Mouse (Mus musculus) limb, embryonic 14.5 days (tissue): ENCODE results near the gene Pou2af1. TPM values are rescaled to one million over a fixed set of nuclear protein-coding genes. Genes with fewer than 3 reads are reported as not detected.

ENCODE experiments used
- ATAC-seq: fragments of 200-750 bp; cut with Nextera tagmentation; 2 replicates; pipeline ENCODE4 v1.8.0; 2017; ENCODE audit warnings: low read depth, moderate number of reproducible peaks, moderate TSS enrichment; ENCODE audit not compliant: low FRiP score
- DNase-seq: peaks from one replicate; pipeline ENCODE4 v3.0.0-alpha.2; 2015; ENCODE audit warnings: low spot score
- H3K27ac ChIP-seq: fragments of 300-500 bp; sonication (generic); replicated peaks from 2 replicates; pipeline ENCODE4 v1.5.1; 2014; ENCODE audit warnings: low read depth, mild to moderate bottlenecking, low read length, moderate library complexity, mixed read lengths
- H3K27me3 ChIP-seq: fragments of 300-500 bp; sonication (generic); 2 replicates; pipeline ENCODE4 v1.6.1; 2014; ENCODE audit warnings: low read length, mixed read lengths; ENCODE audit not compliant: control insufficient read depth, insufficient read depth
- H3K36me3 ChIP-seq: fragments of 300-500 bp; sonication (generic); 2 replicates; pipeline ENCODE4 v1.6.1; 2014; ENCODE audit warnings: mild to moderate bottlenecking, low read length, moderate library complexity, mixed read lengths; ENCODE audit not compliant: control insufficient read depth, insufficient read depth
- H3K4me1 ChIP-seq: fragments of 300-500 bp; sonication (generic); 2 replicates; pipeline ENCODE4 v1.6.1; 2014; ENCODE audit warnings: antibody characterized with exemption, low read length, mixed read lengths; ENCODE audit not compliant: control insufficient read depth, insufficient read depth
- H3K4me2 ChIP-seq: fragments of 300-500 bp; sonication (generic); replicated peaks from 2 replicates; pipeline ENCODE4 v1.6.1; 2014; ENCODE audit warnings: low read depth, mild to moderate bottlenecking, low read length, moderate library complexity; ENCODE audit not compliant: severe bottlenecking
- H3K4me3 ChIP-seq: fragments of 300-500 bp; sonication (generic); replicated peaks from 2 replicates; pipeline ENCODE4 v1.5.1; 2014; ENCODE audit warnings: low read length
- H3K9ac ChIP-seq: fragments of 300-500 bp; sonication (generic); 2 replicates; pipeline ENCODE4 v1.6.1; 2014; ENCODE audit warnings: mild to moderate bottlenecking, low read depth, low read length, moderate library complexity; ENCODE audit not compliant: severe bottlenecking
- H3K9me3 ChIP-seq: fragments of 300-500 bp; sonication (generic); 2 replicates; pipeline ENCODE4 v1.6.1; 2016; ENCODE audit warnings: low read length; ENCODE audit not compliant: control insufficient read depth
- POLR2A ChIP-seq: fragments of 200-500 bp; IDR thresholded peaks from 2 replicates; pipeline ENCODE4 v1.8.0; 2012; ENCODE audit warnings: inconsistent platforms, mild to moderate bottlenecking, moderate library complexity, borderline replicate concordance; ENCODE audit not compliant: insufficient read depth, insufficient read length; ENCODE audit errors: extremely low read depth
- WGBS: fragments of 180-500 bp; shearing (Covaris S2); extraction: QIAGEN DNeasy Blood & Tissue Kit; methylation state at CpG from one replicate; pipeline ENCODE4 v1.1.7; 2014; 5-methylcytosine and 5-hydroxymethylcytosine counted together
- polyA plus RNA-seq, 2 experiments: library from polyadenylated mRNA; depleted of rRNA in 1 of 2; stranded (reverse) in 1 of 2; unstranded in 1 of 2; fragments of >200 nt; fragmentation: Nextera tagmentation in 1 of 2; extraction: Ambion mirVana in 1 of 2; gene quantifications; 2 replicates each; pipeline versions ENCODE4 v1.2.1 to v1.2.3; 2012 to 2014

Gene Pou2af1
- polyA plus RNA-seq (2012; rRNA removed) (0.14 and 0.22 TPM in 2 replicates), polyA plus RNA-seq (2014; fragmentation: Nextera tagmentation; extraction: Ambion mirVana) (0.07 TPM in 1 of 2 replicates, not detected in the other)

DNA sequence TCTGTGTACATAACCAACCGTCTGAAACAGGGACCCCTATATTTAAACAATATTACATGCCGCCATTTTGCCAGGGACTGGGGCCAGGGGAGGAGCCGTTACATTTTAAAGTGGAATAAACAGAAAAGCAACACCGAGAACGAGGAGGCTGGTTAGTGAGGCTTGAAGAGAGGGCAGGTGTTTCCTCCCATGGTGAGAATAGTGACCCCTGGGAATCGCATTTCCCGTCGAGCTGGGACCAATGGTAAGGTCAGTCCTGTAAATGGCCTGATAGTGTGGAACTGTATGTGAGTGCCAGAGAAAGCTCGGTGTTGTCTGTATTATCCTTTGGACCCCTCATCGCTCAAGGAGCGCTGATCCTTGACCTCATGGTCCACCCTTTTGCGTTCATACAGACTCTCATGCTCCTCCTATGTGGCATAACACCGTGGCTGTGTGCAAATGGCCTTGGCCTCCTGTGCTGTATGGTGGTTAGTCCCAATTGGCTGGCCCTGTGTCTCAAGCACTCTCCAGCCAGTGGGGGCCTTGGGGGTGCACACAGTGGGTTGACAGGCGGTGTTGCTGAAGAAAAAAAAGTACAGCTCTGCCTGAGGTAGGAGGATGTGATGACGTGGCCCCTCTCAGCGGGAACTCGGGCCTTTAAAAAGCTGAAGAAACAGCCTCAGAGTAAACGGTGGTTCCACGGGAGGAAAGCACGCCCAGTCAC lies at the start of gene Pou2af1:
Gene Pou2af1 (plus strand): TSS at position 686 of the 706 bp plus-strand sequence.
- DNase-seq (no peak), ATAC-seq (no peak)
- Histone ChIP-seq H3K27ac (no peak within 1 kb of the TSS), H3K9ac (no peak within 1 kb of the TSS), H3K27me3 (no peaks in the 10 kb centered on the region), H3K4me3 (no peak within 1 kb of the TSS), H3K9me3 (no peaks in the 10 kb centered on the region), H3K4me1 (0 out of 2 replicates have a peak, but pooled peaks cover 3% of the 10 kb centered on the region), H3K36me3 (no peaks in the 10 kb centered on the region), H3K4me2 (no peak within 1 kb of the TSS)
- TF ChIP-seq POLR2A = no peak
- WGBS = 75% methylated on average over 20 of the region's 20 CpGs

DNA sequence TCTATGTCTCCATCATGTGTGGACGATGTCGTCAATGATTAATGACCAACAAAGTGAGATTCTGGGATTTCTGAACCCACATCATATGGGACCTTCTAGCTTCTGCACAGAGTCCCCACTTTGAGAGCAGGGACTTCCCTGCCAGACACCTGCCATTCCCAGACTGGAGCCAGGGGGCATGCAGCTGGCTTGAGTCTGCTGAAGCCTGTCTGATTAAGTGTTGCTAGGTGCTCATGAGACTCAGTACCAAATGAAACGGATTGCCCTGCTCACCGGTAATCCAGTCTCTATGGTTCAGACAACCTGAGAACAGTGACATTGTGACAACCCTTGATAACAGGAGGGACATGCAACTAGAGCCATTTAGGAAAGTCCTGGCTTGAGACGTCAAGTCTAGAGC lies 49.5 kb upstream of the Pou2af1 start:
- no peak for ATAC-seq
- WGBS = 75% methylated on average over 5 of the region's 5 CpGs
- Histone ChIP-seq H3K4me2 (no peak overlapping the region), H3K27ac (no peak overlapping the region), H3K9me3 (no peaks in the 10 kb centered on the region), H3K36me3 (no peaks in the 10 kb centered on the region), H3K4me1 (0 out of 2 replicates have a peak, but pooled peaks cover 9% of the 10 kb centered on the region), H3K9ac (no peak overlapping the region), H3K4me3 (no peak overlapping the region), H3K27me3 (peaks cover 1% of the 10 kb centered on the region; the same call in 1 of the 2 replicates)
- no peak for DNase-seq
- no peak for TF ChIP-seq POLR2A

DNA sequence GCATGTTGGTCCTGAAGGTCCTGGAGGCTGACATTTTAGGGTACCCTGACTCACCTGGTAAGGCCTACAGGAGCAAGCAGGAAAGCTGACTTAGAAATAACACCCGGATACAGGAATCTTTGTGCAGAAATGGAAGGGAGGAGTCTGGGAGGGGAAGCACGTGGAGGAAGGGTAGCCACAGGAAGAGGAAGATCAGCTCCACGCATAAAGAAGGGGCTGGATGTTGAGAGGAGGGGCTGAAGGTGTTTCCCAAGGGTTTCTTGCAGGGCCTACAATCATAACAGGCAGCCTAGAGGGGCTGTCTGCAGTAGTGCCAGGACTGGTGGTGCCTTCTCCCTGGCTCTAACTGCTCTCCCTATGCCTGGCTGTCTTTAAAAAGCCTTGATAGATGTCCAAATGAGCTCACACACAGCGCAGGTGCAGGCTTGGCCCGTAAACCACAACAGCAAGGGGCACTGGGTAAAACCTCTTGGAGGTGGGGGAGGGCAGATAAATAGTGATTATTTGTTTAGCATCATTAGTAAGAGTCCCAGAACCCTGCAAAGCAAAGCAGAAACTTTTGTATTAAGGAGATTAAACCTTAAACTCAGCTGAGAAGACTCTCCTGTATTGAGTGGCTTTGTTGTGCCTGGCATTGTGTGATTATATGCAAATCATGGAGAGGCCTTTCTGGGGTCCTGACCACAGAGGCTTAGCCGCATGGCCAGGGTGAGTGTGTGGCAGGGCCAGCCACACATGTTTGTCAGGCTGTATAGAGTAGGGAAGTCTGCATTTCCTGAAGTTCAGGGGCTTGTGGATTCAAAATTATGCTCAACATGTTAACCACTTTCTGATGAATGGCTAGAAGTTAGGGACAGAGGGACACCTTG lies 48.0 kb upstream of the Pou2af1 start, which contains the start of gene Gm32742:
Gene Gm32742 (minus strand): TSS at position 206 of the 869 bp plus-strand sequence.
- no peak within 1 kb of the TSS for H3K27ac ChIP-seq
- 0 out of 2 replicates have a peak, but pooled peaks cover 9% of the 10 kb centered on the region for H3K4me1 ChIP-seq
- no peaks in the 10 kb centered on the region for H3K9me3 ChIP-seq
- WGBS = 31% methylated on average over 6 of the region's 6 CpGs
- no peaks in the 10 kb centered on the region for H3K27me3 ChIP-seq
- no peak within 1 kb of the TSS for H3K9ac ChIP-seq
- DNase-seq (no peak), ATAC-seq (no peak)
- no peak within 1 kb of the TSS for H3K4me2 ChIP-seq
- H3K36me3 ChIP-seq = no peaks in the 10 kb centered on the region
- TF ChIP-seq POLR2A = no peak
- no peak within 1 kb of the TSS for H3K4me3 ChIP-seq

DNA sequence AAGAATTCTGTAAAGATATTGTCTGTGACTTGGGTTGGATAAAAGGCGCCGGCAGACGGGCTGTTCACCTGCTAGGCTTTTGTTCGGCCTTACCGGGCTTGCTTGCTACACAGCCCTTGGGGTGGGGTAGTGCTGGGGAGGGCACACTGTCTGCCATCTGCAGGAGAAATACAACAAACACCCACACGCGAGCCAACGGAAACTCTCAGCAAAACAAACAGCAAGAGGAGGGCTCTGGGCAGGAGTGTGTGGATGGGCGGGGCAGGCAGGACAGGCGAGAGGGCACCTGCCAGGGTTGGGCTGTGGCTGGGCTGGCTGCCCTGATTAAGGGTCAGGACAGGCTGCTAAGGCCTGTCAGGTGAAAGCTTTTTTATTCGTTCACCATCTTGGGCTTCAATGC lies 45.6 kb upstream of the Pou2af1 start:
- Histone ChIP-seq H3K27me3 (no peaks in the 10 kb centered on the region), H3K27ac (no peak overlapping the region), H3K4me1 (0 out of 2 replicates have a peak, but pooled peaks cover 9% of the 10 kb centered on the region), H3K4me2 (no peak overlapping the region), H3K9me3 (no peaks in the 10 kb centered on the region), H3K4me3 (no peak overlapping the region), H3K9ac (no peak overlapping the region), H3K36me3 (no peaks in the 10 kb centered on the region)
- TF ChIP-seq POLR2A = no peak
- DNase-seq = no peak
- no peak for ATAC-seq
- WGBS = 68% methylated on average over 11 of the region's 11 CpGs

DNA sequence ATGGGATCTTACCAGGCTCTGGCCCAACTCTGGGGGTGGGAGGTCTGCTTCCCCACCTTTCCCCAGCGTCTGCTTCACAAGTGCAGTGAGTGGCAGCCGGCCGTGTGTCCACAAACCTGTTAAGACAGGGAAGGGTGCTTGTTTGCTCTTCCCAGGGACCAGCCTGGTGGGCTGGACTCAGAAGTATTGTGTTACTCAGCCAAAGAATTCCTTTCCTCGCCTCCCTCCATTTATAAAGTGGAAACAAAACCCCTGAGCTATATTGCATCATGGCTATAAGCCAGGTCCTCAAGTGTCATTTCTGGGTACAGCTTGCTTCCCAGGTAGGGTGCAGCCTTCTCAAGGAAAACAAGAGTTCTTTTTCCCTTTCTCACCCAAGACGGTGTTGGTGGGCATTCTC lies 44.8 kb upstream of the Pou2af1 start:
- Histone ChIP-seq H3K9me3 (no peaks in the 10 kb centered on the region), H3K4me1 (0 out of 2 replicates have a peak, but pooled peaks cover 9% of the 10 kb centered on the region), H3K27ac (no peak overlapping the region), H3K4me2 (no peak overlapping the region), H3K36me3 (no peaks in the 10 kb centered on the region), H3K9ac (no peak overlapping the region), H3K4me3 (no peak overlapping the region), H3K27me3 (no peaks in the 10 kb centered on the region)
- TF ChIP-seq POLR2A = no peak
- ATAC-seq (no peak), DNase-seq (no peak)
- 51% methylated on average over 5 of the region's 5 CpGs for WGBS
